Comparison of ENCODE assay signal across 12 mouse cellular contexts in genomic region chr8:116619221-116619620, GRCm38 (mm10).
"Had no signal": no experiment of that assay in that cellular context is flagged by ENCODE, and none has a peak within 500 bp of the region (broad histone marks: within the 10 kb centered on the region; RNA-seq: fewer than 3 reads in every experiment).

No protein-coding gene starts in this region.

- H3K9ac ChIP-seq: neural tube, embryonic 15.5 days; stomach, embryonic 15.5 days had no signal

- H3K4me3 ChIP-seq: neural tube, embryonic 15.5 days; stomach, embryonic 15.5 days had no signal

- DNase-seq: retina, postnatal 1 day; right cerebral cortex, postnatal 4 days; spleen, adult 18-20 months; thymus, adult 18-20 months; thymus, adult 2 months; thymus, postnatal 14 days; thymus, postnatal 25 days; thymus, postnatal 36 days; thymus, postnatal 4 days had no signal

- H3K9me3 ChIP-seq: neural tube, embryonic 15.5 days; stomach, embryonic 15.5 days had no signal

- H3K27me3 ChIP-seq: neural tube, embryonic 15.5 days; stomach, embryonic 15.5 days had no signal

- H3K27ac ChIP-seq: neural tube, embryonic 15.5 days; stomach, embryonic 15.5 days; stomach, postnatal 0 days had no signal

- H3K4me2 ChIP-seq: neural tube, embryonic 15.5 days; stomach, embryonic 15.5 days had no signal

- H3K36me3 ChIP-seq: stomach, embryonic 15.5 days had no signal
